Mouse (Mus musculus) cerebellum, adult 8-10 months (tissue): ENCODE results near the gene Prodh2.
"Not testable (repeated sequence)": the region's sequence is repeated elsewhere in the genome, so short reads cannot be mapped to it uniquely, and the experiment has no call there.

Experiments
- DNase-seq: peaks from one replicate; pipeline ENCODE4 v3.0.0; 2022

Prodh2 gene

DNA sequence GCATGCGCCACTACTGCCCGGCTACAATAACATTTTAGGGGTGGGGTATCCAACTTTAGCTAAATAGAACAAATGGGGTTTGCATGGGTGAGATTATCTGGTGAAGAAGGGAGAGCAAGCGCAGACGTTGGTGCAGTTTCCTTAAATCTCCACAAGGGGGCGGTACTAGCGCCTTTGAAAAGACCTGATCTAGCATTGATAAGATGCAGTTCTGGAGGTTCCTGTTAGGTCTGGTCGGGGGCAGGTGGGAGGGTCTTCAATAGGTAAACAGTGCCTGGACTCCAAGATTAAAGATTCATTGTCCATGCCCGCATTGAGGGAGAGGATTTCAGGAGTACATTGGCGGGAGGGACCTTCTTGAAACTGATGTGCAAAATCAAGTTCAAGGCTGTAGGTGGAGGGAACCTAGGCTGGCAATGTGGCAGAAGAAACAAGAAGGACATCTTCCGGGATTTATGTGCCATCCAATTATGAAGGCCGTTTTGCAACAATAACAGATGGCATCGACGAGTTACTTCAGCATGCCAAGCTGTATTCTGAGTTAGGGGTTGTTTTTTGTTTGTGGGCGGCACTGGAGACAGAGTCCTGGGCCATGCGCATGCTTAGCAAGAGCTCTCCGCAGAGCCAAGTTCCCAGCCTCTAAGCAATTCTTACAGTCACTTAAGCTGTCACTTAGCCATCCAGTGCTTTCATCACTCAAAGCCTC lies 3.0 kb upstream of the Prodh2 start:
- DNase-seq, result peak; percentile 48

DNA sequence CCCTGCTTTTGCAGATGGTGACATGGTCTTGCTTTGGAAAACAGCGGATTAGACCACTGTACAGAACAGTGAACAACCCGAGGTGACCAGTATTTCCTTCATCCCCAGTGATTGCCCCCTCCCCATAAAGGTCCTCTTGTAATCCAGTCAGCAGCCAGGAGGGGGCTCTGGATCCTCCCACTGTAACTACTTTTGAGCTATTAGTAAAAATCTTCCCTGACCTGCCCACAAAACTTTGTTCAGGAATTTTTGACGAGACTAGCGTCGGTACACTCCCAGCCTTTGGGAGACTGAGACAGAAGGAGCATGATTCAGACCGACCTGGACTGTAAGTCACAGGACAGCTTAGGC lies 2.5 kb upstream of the Prodh2 start:
- no peak for DNase-seq

DNA sequence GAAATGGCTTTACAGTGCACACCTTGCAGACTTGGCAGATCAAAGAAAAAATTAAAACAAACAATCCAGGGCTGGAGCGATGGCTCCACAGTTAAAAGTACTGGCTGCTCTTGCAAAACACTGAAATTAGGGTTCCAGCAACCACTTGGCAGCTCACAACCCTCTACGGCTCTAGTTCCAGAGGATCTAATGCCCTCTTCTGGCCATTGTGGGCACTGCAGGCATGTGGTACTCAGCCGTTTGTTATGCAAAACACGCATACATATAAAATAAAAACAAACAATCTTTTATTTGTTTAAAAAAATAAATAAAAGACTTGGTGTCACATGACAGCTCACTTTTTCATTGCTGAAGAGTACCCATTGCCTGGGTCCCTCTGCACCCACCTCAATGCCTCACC lies 657 bp upstream of the Prodh2 start:
- peak; percentile 86 for DNase-seq

DNA sequence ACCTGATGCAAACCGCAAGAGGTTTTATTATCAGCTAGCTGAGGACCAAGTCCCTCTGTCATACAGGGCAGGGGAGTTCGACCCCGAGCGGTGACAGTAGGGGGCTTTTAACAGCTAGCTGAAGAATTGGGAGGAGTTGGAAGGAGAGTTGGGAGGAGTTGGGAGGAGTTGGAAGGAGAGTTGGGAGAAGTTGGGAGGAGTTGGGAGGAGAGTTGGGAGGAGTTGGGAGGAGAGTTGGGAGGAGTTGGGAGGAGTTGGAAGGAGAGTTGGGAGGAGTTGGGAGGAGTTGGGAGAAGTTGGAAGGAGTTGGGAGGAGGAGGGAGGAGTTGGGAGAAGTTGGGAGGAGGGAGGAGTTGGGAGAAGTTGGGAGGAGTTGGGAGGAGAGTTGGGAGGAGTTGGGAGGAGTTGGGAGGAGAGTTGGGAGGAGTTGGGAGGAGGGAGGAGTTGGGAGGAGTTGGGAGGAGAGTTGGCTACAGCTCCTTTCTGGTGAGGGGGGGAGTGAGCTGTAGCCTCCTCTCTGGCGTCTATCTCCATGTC lies 2.2 kb downstream of the Prodh2 start:
- not testable (repeated sequence) for DNase-seq

DNA sequence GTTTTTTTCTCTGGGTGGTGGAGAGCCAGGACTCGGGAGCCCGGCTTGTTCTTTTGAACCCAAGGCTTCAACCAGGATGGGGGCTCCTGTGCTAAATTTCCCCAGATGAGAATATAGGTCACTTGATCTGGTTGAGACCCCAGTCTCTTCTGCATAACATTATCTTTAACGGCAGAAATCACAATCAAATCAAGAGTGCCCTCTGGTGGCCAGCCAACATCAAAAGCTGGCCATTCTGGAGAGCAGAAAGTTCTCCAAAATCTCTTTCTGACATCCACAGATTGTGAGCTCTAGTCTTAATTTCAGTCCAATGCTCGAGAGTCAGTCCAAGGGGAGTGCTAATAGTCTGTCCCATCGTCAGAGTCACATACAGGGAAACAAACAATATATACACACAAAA lies 7.7 kb downstream of the Prodh2 start:
- not testable (repeated sequence) for DNase-seq

DNA sequence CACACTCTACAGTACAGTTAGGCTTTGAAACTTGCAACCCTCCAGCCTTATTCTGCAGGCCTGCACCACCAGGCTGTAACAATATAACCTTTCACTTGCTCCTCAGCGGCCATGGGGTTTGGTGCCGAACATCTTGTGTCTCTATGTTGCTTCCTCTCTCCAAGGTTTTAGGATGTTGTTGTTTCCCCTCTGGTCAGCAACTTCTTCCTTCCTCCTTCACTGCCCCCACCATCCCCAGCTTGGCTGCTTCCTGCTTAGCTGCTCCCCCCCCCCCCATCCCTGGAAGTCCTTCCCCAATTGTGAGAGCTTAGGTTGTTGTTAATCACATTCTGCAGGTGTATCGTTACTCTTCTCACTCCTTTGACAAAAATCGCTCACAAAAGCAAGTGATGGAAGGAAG lies 14.6 kb downstream of the Prodh2 start:
- DNase-seq, result no peak

DNA sequence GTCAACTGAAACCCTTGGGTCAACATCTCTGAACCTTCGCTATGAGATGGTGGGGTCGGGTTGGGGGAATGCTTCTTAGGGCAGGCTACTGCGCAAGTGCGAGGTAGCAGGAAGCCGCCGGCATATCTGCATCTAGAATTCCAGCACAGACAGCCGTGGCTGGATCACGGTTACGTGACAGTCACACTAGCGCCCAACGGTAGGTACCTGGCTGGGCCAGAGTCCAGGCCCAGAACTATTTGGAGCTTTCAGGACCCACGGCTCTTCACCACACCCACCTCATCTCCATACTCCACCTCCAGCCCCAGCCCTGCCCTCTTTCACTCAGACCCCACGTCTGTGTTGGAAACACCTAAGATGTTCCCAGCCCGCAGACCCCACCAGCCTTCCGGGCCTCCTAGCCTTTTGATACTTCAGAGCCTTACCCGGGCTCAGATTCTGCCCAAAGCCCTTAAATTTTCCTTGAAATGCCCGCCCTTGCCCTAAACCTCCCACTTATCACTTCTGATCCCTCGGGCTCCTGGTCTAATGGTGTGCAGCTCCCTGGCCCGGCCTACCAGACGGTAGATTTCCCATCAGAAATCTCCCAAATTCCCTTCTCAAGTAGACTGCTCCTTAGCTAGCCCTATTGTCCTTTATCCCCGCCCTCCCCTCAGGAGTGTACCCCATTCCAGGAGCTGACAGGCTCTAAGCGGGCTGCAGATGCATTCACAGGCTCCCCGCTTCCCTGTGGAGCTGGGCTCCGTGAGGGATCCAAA lies 21.8 kb downstream of the Prodh2 start:
- no peak for DNase-seq

DNA sequence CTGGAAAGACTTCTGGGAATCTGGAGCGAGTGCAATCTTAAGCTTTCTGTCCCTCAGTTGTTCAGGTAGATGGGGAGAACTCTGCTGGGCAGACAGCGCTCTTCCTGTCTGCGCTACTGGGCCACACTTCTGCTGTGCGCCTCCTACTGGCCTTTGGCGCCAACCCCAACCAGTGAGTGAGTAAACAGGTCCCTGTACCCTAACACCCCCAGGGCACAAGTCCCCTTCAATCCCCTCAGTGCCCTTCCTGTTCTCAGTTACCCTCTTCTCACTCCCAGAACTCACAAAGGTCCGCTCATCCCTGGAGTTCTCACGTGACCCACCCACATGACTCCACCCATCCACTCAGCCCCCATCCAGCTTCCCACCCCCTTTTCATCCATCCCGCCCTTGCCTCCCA lies 24.9 kb downstream of the Prodh2 start:
- no peak for DNase-seq

DNA sequence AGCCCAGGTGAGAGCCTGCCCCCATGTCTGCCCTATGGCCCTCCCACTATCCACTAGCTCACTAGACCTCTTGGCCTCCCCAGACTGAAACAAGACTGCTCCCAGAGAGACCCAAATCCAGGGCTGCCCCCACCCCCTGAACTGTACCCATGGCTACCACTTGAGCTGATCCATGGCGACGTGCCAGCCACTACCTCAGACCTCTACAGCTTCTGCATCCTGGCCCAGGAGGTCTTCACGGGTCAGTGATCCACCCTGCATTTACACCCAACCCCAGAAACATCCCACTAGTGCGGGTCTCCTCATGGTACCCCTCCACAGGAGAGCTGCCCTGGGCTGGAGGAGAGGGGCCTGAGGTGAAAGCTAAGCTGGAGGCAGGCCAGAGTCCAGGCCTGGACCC lies 27.0 kb downstream of the Prodh2 start:
- peak; percentile 33 for DNase-seq

DNA sequence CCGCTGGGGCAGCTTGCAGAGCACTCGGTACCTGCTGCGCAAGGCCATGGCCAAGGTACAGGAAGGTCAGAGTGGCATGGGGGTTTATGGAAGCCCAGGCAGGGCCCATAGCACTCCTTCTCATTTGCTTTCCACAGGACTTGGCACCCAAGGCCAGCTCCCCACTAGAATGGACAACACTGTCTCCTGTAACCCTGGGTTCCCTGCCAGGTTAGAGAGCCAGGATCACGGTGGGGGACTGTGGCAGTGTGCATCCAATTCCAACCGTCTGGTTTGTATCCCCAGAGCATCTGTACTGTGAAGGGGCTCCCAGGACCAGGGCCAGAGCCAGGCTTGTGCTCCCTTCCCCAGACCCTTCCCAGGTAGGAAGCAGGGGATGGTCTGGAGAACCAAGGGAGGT lies 27.4 kb downstream of the Prodh2 start:
- DNase-seq, result peak; percentile 48

DNA sequence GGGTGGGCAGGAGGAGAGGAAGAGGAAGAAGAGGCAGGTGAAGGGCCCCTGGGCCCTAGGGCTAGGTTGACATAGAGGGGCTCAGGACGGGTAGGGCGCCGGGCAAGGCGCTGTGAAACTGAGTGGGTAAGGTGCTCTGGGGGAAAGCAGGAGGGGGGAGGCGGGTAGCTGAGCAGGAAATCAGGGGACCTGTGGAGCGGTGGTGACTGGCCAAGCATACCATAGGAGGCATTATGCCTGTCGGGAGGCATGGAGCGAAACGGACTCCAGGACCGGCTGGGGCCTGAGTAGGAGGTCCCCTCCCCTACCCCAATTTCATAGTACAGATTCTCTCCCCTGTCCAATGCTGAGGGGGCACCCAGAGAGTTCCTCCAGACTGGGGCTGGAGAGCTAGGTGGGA lies 29.4 kb downstream of the Prodh2 start:
- DNase-seq, result no peak

DNA sequence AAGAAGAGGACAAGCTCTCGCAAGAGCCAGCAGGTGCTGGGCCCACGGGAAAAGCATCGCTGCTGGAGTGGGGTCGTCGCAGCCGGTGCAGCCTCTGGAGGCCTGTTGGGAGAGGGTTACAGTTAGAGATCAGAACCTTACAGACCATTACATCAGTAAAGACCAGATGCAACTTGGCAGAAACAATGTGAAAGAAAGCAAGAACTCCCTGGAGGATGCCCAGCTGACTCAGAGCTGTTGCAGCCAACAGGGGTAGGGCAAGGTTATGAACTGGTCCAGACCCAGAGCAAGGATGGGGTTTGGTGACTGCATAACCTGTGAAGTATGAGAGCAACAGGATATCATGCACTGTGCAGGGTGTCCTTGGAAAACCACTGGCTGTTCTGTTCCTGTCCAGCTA lies 31.1 kb downstream of the Prodh2 start:
- no peak for DNase-seq

DNA sequence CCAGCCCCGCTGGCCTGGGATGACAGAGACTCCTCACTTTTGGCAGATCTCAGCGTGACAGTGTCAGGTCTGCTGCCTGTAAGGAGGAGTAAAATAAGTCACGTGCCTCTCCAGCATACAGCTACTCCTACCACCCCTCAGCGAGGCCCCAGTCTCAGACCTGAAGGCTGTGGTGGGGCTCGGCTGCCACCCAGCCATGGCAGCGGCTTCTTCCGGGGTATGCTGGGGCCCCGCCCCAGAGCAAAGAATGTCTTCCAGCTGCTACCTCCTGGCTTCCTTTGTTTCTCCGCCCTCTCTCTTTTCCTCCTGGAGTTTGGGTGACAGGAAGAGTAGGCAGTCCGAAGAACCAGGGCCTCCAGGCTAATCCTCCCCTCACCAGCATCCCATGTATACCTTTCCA lies 32.5 kb downstream of the Prodh2 start:
- no peak for DNase-seq

DNA sequence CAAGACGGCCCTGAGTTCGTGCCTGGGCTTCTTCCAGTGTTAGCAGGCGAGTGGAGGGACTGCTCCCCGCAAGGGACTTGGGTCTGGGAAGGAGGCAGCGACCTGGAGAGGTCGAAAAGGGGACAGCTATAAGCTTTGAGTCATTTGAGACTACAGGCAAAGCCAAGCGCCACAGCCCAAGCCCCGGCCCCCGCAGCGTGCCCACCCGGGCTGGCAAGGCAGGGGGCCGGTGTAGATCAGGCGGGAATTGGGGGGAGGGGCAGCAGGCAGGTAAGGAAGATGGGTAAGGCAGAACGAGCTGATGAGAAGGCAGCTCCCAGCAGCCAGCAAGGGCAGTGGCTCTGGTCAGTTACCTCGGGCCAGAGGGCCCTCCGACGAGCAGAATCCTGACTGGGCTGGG lies 33.0 kb downstream of the Prodh2 start:
- DNase-seq, result no peak

DNA sequence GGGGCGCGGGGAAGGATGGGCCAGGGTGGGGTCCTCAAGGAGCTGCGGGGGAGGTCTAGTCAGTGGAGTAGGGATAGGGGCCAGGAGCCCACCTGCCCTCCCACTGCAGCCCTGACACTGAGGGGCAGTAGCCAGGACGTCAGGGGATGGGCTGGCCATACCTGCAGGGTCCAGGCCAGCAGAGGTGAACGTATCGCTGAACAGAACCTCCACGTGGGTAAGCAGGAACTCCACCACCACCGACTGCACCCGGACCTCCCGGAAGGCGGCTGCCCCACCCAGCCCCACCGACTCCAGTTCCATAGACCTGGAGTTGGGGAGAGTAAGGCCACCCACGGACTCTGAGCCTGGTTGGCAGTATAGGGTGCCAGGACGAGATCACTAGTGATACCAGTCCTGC lies 33.6 kb downstream of the Prodh2 start:
- no peak for DNase-seq

DNA sequence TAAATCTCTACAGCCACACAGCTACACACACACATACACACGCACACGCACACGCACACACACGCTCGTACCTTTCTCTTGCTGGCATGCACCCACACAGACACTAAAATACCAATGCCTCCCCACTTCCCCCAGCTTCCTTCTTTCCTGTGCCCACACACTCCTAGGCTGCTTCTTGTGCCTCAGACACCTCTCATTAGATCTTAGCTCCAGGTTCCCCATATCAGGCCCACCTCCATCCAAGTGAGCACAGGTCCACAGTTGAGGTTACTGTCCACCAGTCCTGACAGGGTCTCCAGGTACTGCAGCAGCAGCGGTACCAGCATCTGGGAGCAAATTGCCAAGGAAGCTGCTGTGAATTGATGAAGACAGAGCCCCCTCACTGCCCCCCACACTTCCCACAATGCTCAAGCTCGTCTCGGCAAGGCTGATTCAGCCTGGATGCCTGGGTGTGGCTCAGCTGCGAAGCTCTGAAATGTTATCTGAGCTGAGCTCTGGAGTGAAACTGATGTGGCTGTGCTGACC lies 37.9 kb downstream of the Prodh2 start:
- DNase-seq, result no peak

DNA sequence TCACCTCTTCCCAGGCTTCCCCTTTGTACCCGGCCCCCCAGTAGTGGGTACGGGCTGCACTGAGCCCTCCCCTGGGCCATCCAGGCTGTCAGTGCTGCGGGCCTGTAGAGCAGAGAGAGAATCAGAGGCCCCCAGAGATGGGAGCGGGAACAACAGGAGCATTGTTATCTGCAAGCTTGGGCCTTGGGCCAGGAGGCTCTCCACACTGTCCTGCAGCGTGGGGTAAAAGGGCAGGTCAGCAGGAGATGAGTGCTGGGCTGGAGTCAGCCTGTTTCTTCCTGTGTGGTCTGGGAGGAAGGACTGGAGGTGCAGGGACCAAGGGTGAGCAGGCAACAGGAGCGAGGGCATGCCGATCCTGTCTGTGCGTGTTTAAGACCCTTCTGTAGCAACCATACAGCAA lies 39.5 kb downstream of the Prodh2 start:
- DNase-seq, result no peak

DNA sequence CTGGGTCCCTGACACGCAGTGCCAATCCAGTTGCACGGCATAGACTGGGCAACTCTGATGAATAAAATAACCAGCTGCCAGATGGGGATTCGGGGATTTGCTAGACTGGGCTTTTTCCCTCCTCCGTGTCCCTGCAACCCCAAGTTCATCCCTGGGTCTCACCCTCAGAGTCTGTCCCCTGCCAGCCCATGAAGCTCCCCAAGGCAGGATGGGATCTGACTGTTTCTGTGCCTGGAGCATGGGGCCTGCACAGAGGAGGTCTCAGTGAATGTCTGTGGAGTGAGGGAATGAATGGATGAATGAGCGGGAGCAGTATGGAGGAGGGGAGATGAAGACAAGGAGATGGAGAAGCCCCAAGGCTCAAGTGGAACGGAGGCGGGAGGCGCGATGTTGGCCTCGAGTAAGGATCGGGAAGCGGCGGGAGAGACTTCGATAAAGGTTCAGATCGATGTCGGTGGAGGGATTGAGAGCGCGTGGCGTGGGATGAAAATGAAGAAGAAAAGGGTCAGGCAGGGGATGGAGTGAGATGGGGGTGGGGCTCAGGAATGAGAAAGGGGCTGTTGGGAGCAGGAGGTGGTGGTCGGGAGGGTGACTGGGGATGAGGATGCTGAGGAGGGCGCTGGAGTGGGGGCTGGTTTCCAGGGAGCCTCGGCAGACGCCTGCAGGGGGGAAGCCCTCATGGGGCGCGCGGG lies 40.7 kb downstream of the Prodh2 start:
- DNase-seq, result peak; percentile 48

DNA sequence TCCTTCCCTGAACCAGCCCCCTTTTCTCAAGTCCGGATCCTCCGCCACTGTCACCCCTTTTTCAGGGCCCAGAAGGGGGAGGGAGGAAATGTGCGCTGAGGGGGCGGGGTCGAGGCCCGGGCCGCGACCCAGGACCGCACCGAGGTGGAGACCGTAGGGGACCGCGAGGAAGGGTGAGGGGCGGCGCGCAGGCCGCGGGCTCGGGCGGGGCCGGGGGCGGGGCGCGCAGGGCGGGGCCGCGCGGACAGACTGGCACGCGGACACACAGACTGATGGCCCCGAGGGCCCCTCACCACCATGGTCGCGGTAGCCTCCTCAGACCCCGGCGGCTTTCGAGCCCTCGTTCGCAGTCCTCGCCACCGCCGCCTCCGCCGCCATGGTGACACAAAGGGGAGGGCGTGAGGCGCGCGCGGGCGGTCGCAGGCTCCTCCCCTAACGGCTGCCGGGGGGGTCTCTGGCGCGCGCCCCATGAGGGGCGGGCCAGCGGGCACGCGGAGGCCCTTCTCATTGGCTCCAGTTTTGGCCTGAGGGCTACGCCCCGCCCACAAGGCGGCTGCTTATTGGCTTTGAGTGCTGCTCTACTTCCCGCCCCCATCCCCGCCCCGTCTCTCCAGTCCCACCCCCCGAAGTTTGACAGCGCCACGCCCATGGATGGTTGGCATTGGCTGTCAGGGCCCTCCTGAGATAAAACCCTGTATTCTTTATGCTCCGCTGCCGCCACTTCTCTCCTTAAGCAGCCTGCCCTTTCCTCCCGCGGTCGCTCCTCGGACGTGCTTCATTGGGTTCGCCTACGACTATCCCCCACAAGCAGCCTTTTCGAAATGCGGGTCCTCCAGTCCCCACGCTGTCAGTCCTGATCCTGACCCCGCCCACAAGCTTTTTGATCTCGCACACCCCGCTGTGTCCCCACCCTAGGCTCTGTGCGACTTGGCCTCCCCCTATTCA lies 41.5 kb downstream of the Prodh2 start, which contains the start of gene Arhgap33:
Arhgap33 (minus strand) TSS at position 428 of the 945 bp plus-strand sequence.
- peak; percentile 95 for DNase-seq

DNA sequence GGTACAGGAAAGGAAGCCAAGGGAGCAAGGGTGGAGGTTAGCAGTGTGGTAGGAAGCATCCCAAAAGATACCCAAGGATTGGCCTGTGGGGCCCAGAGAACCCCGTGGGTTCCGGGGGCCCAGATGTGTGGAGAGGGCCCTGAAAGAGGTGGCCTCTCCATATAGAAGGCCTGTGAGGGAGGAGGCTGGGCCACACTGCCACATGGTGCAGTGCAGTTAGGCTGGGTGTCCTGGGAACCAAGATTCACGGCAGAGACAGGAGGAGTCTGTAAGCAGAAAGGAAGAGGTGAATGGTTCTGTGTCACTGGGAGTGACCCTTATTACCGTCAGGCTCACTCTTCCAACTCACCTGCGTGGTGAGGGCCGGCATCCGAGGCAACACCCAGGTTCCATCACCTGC lies 47.1 kb downstream of the Prodh2 start:
- no peak for DNase-seq

DNA sequence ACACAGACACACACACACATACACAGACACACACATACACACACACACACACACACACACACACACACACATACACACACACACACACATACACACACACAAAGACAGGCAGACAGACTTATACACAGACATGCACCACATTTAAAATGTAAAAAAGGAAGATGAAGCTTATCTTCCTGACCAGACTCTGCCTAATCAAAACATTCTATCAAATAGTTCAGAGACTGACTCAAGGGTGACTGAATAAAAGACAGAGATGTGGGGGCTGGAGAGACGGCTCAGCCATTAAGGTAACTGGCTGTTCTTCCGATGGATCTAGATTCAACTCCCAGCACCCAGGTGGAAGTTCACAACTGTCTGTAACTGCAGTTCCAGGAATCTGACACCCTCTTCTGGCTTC lies 50.9 kb downstream of the Prodh2 start:
- DNase-seq, result no peak

DNA sequence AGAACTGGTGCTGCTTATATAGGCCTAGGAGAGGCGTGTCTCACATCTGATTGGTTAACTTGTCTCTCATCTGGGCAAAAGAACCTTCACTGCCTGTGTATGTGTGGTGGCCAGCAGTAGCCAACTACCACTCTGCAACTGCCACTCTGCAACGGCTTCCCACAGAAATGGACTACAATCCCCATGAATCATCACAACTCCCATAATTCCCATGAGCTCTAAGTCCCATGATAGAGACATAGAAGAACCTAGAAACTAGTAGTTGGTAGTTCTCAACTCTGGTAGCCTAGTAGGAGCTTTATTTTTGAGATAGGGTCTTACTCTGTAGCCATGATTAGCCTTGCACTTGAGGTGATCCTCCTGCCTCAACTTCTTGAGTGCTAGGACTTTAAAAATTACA lies 56.5 kb downstream of the Prodh2 start:
- no peak for DNase-seq
